Mouse (Mus musculus) lung, embryonic 14.5 days (tissue): ENCODE measurements at regions not wholly inside any gene's neighbourhood (a gene's known extent, or its start where the extent isn't known, plus 50 kb on each side); places are given as distances from the start of the nearest gene placed in this dataset.

Experiments used
- ATAC-seq: fragments of 200-750 bp; cut with Nextera tagmentation; 2 replicates; pipeline ENCODE4 v1.8.0; 2017; ENCODE audit warnings: mild to moderate bottlenecking, moderate TSS enrichment, moderate library complexity; ENCODE audit not compliant: insufficient read depth
- DNase-seq: peaks from one replicate; pipeline ENCODE4 v3.0.0-alpha.2; 2015
- H3K27ac ChIP-seq: fragments of 300-500 bp; sonication (generic); 2 replicates; pipeline ENCODE4 v1.5.1; 2014; ENCODE audit warnings: low read depth, mild to moderate bottlenecking, moderate library complexity
- H3K27me3 ChIP-seq: fragments of 300-500 bp; sonication (generic); 2 replicates; pipeline ENCODE4 v1.6.1; 2014; ENCODE audit warnings: low read length, control low read depth; ENCODE audit not compliant: insufficient read depth
- H3K36me3 ChIP-seq: fragments of 300-500 bp; sonication (generic); 2 replicates; pipeline ENCODE4 v1.6.1; 2014; ENCODE audit warnings: control low read depth; ENCODE audit not compliant: insufficient read depth
- H3K4me1 ChIP-seq: fragments of 300-500 bp; sonication (generic); 2 replicates; pipeline ENCODE4 v1.6.1; 2014; ENCODE audit warnings: antibody characterized with exemption, control low read depth; ENCODE audit not compliant: insufficient read depth
- H3K4me2 ChIP-seq: fragments of 300-500 bp; sonication (generic); 2 replicates; pipeline ENCODE4 v1.6.1; 2014; ENCODE audit warnings: mild to moderate bottlenecking
- H3K4me3 ChIP-seq: fragments of 300-500 bp; sonication (generic); 2 replicates; pipeline ENCODE4 v1.5.1; 2014; ENCODE audit warnings: low read depth, low read length
- H3K9ac ChIP-seq: fragments of 300-500 bp; sonication (generic); 2 replicates; pipeline ENCODE4 v1.6.1; 2014
- H3K9me3 ChIP-seq: fragments of 300-500 bp; sonication (generic); 2 replicates; pipeline ENCODE4 v1.6.1; 2016; ENCODE audit warnings: low read depth, low read length, control low read depth
- CTCF ChIP-seq: IDR thresholded peaks from 2 replicates; pipeline ENCODE4 v1.5.1; 2016; ENCODE audit warnings: antibody characterized with exemption, low read depth
- WGBS: fragments of 180-500 bp; shearing (Covaris S2); extraction: QIAGEN DNeasy Blood & Tissue Kit; methylation state at CpG from one replicate; pipeline ENCODE4 v1.1.7; 2014; 5-methylcytosine and 5-hydroxymethylcytosine counted together

DNA sequence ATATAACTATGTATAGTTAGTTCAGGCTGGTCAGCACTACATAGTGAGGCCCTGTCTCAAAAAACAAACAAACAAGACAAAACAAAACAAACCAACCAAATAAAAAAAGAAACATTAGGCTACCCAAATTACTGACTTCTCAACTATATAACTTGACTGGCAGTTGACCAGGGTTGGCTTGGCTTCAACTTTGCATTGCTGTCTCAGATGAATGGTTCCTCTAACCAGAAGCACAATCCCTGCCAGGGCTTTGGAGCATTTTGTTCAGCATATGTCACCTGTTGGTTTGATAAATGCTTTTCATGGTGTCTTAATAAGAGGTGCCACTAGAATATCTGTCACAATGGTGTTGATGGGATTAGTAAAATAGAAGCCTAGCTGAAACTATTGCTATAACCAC, 217.1 kb upstream of the Eci2 start:
- Histone ChIP-seq H3K36me3 (no peaks in the 10 kb centered on the region), H3K27ac (no peak overlapping the region), H3K4me1 (no peaks in the 10 kb centered on the region), H3K9me3 (no peaks in the 10 kb centered on the region), H3K9ac (no peak overlapping the region), H3K4me3 (no peak overlapping the region), H3K4me2 (no peak overlapping the region), H3K27me3 (no peaks in the 10 kb centered on the region)
- DNase-seq (no peak), ATAC-seq (no peak)
- no peak for TF ChIP-seq CTCF

- H3K4me2 ChIP-seq, result no peak overlapping the region
- no peaks in the 10 kb centered on the region for H3K36me3 ChIP-seq
- no peak overlapping the region for H3K27ac ChIP-seq
- no peak for ATAC-seq
- no peaks in the 10 kb centered on the region for H3K4me1 ChIP-seq
- 77% methylated on average over 2 of the region's 2 CpGs for WGBS
- no peak overlapping the region for H3K9ac ChIP-seq
- no peak for TF ChIP-seq CTCF
- H3K27me3 ChIP-seq, result no peaks in the 10 kb centered on the region
- DNase-seq, result no peak
- H3K4me3 ChIP-seq, result no peak overlapping the region
- H3K9me3 ChIP-seq, result no peaks in the 10 kb centered on the region
These were observed 230.5 kb upstream of the Eci2 start for GRCm38 (mm10) chr13:35257386-35257785.

DNA sequence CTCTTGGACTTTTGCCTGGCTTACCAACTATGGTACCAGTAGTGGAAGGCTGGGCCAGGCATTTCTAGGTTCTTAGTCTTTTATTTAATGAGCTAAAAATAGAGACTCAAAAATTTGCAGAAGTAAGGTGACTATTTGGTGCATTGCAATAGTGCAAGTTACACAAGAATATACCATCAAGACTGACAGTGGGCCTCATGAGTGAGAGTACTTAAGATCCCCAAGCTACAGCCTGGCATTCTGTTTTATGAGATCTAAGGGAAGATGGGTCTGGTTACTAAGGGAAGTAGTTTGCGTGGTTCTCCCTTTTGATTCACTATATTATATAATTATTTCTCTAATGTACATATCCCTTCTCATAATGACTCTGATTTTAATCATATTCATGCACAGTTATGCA, 231.8 kb upstream of the Eci2 start:
- H3K4me2 ChIP-seq, result no peak overlapping the region
- H3K9me3 ChIP-seq, result no peaks in the 10 kb centered on the region
- no peak overlapping the region for H3K27ac ChIP-seq
- no peaks in the 10 kb centered on the region for H3K36me3 ChIP-seq
- WGBS, result 98% methylated on average over 1 of the region's 1 CpGs
- no peaks in the 10 kb centered on the region for H3K4me1 ChIP-seq
- H3K9ac ChIP-seq, result no peak overlapping the region
- ATAC-seq (no peak), DNase-seq (no peak)
- TF ChIP-seq CTCF, result no peak
- H3K27me3 ChIP-seq, result no peaks in the 10 kb centered on the region
- no peak overlapping the region for H3K4me3 ChIP-seq

GRCm38 (mm10) chr13:35283959-35284358, 257.1 kb upstream of the Eci2 start:
- TF ChIP-seq CTCF, result no peak
- whole genome bisulfite sequencing, result 34% methylated on average over 1 of the region's 1 CpGs

GRCm38 (mm10) chr13:35302088-35302487, 275.2 kb upstream of the Eci2 start:
- no peak for DNase-seq
- Histone ChIP-seq H3K4me3 (no peak overlapping the region), H3K27ac (no peak overlapping the region), H3K27me3 (no peaks in the 10 kb centered on the region), H3K4me2 (no peak overlapping the region), H3K36me3 (no peaks in the 10 kb centered on the region), H3K4me1 (no peaks in the 10 kb centered on the region), H3K9ac (no peak overlapping the region), H3K9me3 (no peaks in the 10 kb centered on the region)
- 60% methylated on average over 1 of the region's 1 CpGs for WGBS
- TF ChIP-seq CTCF, result no peak
- ATAC-seq, result no peak

More at GRCm38 (mm10) chr13:35283959-35284358, 257.1 kb upstream of the Eci2 start:
- Histone ChIP-seq H3K27me3 (no peaks in the 10 kb centered on the region), H3K4me2 (no peak overlapping the region), H3K9ac (no peak overlapping the region), H3K4me1 (no peaks in the 10 kb centered on the region), H3K27ac (no peak overlapping the region), H3K36me3 (no peaks in the 10 kb centered on the region), H3K9me3 (no peaks in the 10 kb centered on the region), H3K4me3 (no peak overlapping the region)
- no peak for DNase-seq
- ATAC-seq, result peak; percentile 66; the same call in 1 of the 2 replicates

DNA sequence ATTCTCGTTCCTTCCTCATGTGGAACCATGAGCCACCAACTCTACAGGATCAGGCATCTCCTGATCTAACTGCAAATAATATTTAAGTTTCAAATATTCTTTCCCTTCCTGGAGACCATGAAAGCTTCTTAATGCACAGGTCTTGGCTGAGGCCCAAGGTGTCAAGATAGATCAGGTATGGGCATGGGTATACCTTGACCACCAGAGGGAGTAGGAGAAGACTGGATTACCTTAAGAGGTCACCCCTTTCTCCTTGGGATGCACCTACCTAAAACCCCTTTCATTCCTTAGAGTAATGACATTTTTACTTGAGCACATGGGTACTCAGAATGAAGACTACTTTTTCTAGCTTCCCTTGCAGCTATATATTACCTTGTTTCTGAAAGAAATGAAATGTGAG, 289.9 kb upstream of the Eci2 start:
- Histone ChIP-seq H3K27me3 (no peaks in the 10 kb centered on the region), H3K36me3 (no peaks in the 10 kb centered on the region), H3K4me3 (no peak overlapping the region), H3K4me1 (no peaks in the 10 kb centered on the region), H3K27ac (no peak overlapping the region), H3K4me2 (no peak overlapping the region), H3K9ac (no peak overlapping the region), H3K9me3 (no peaks in the 10 kb centered on the region)
- TF ChIP-seq CTCF, result 0 out of 2 replicates have a peak, but pooled peaks have one; percentile 5
- WGBS, result 91% methylated on average over 1 of the region's 1 CpGs
- no peak for DNase-seq
- ATAC-seq, result no peak

DNA sequence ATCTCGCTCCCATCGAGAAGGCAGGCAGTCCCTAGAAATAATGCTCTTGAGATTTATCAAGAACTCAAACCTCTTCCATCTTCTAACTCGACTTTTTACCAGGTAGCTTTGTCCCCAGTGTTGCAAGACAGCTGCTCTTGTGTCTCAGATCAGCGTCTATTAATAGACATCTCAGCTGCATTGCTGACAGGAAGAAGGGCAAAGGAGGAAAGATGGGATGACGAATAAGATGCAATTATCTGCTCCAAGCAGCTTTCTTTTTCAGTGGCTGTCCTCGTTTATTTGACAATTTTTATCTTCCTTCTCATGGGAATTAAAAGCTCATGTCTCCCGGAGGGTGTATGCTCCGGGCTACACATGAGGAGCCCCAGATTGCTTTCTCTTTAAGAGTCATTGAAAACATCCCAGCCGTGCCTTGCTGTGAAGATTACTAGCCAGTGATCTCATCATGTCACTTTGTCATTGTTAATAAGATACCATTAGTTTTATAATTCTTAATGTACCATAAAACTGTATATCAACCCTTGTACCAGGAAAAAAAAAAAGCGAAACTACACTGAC, 299.9 kb upstream of the Eci2 start:
- Histone ChIP-seq H3K4me3 (no peak overlapping the region), H3K36me3 (no peaks in the 10 kb centered on the region), H3K9ac (no peak overlapping the region), H3K4me2 (peak overlapping the region; percentile 14; the same call in 1 of the 2 replicates), H3K4me1 (no peaks in the 10 kb centered on the region), H3K27me3 (no peaks in the 10 kb centered on the region), H3K9me3 (no peaks in the 10 kb centered on the region), H3K27ac (no peak overlapping the region)
- TF ChIP-seq CTCF, result no peak
- DNase-seq (no peak), ATAC-seq (no peak)
- 32% methylated on average over 10 of the region's 10 CpGs for WGBS

GRCm38 (mm10) chr13:35328320-35328719, 301.4 kb upstream of the Eci2 start:
- no peak overlapping the region for H3K9ac ChIP-seq
- ATAC-seq (no peak), DNase-seq (no peak)
- no peak overlapping the region for H3K4me2 ChIP-seq
- H3K27ac ChIP-seq, result no peak overlapping the region
- no peak for TF ChIP-seq CTCF
- no peak overlapping the region for H3K4me3 ChIP-seq
- no peaks in the 10 kb centered on the region for H3K27me3 ChIP-seq
- H3K9me3 ChIP-seq, result no peaks in the 10 kb centered on the region
- no peaks in the 10 kb centered on the region for H3K36me3 ChIP-seq
- 44% methylated on average over 2 of the region's 2 CpGs for WGBS
- no peaks in the 10 kb centered on the region for H3K4me1 ChIP-seq
